In the genomic region with DNA sequence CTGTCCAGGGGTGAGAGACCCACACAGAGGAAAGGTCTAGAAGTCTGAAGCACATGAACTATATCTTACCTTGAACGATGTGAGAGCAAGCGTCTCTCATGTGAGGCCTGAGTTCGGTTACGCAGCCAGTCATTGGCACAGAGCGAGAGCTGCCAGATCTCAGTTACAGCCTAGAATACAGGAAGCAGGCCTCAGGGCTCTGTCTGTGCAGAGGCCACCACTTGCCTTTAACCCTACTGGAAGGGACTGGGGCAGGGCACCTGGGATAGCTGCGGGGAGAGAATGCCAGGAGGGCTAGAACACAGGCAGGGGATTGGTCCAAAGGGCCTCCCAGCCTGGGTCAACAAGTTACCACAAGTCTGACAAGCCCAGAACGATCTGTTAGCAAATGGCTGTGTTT, we compare ENCODE assay signal across 20 mouse cellular contexts. TPM values are rescaled to one million over a fixed set of nuclear protein-coding genes. Genes with fewer than 3 reads are reported as not detected.
"Had no signal": no experiment of that assay in that cellular context is flagged by ENCODE, and none has a peak within 500 bp of the region (broad histone marks: within the 10 kb centered on the region; RNA-seq: fewer than 3 reads in every experiment).

No protein-coding gene starts in this region.

- H3K27me3 ChIP-seq: limb, embryonic 13.5 days; liver, embryonic 12.5 days; midbrain, embryonic 15.5 days; neural tube, embryonic 12.5 days; stomach, embryonic 15.5 days had no signal

- H3K4me3 ChIP-seq: layer of hippocampus, adult 2 months; limb, embryonic 13.5 days; liver, embryonic 12.5 days; midbrain, embryonic 15.5 days; neural tube, embryonic 12.5 days; stomach, embryonic 15.5 days had no signal

- H3K36me3 ChIP-seq: limb, embryonic 13.5 days; liver, embryonic 12.5 days; midbrain, embryonic 15.5 days; neural tube, embryonic 12.5 days; stomach, embryonic 15.5 days had no signal

- DNase-seq: kidney, adult 9 months; kidney, postnatal 10 days; kidney, postnatal 4 days; lung, embryonic 14.5 days; lung, postnatal 10 days; lung, postnatal 4 days; retina, postnatal 1 day; right cerebral cortex, postnatal 4 days; spleen, adult 18-20 months had no signal

- H3K9ac ChIP-seq: limb, embryonic 13.5 days; liver, embryonic 12.5 days; lung, embryonic 14.5 days; midbrain, embryonic 15.5 days; neural tube, embryonic 12.5 days; stomach, embryonic 15.5 days had no signal

- H3K4me2 ChIP-seq: limb, embryonic 13.5 days; lung, embryonic 14.5 days; midbrain, embryonic 11.5 days; midbrain, embryonic 15.5 days; neural tube, embryonic 12.5 days; stomach, embryonic 15.5 days had no signal

- H3K27ac ChIP-seq: layer of hippocampus, adult 2 months; limb, embryonic 13.5 days; liver, embryonic 12.5 days; midbrain, embryonic 15.5 days; neural tube, embryonic 12.5 days; stomach, embryonic 15.5 days had no signal

- ATAC-seq: intestine, postnatal 0 days; liver, embryonic 12.5 days; midbrain, embryonic 15.5 days had no signal

- H3K9me3 ChIP-seq: limb, embryonic 13.5 days; liver, embryonic 12.5 days; midbrain, embryonic 15.5 days; neural tube, embryonic 12.5 days; stomach, embryonic 15.5 days had no signal

RNA-seq across cellular contexts. Expression of gene Gm42791, which starts 4.9 kb away (rescaled TPM):
- total RNA-seq: megakaryocyte, adult 5-6 weeks; monocyte, adult 5-6 weeks had no signal
- polyA plus RNA-seq: intestine, postnatal 0 days; urinary bladder, adult 2 months had no signal
